Mouse (Mus musculus): ENCODE measurements around the gene Car15. TPM values are rescaled to one million over a fixed set of nuclear protein-coding genes. Genes with fewer than 3 reads are reported as not detected.

Car15 gene
- polyA plus RNA-seq, 1 experiment from 2014 or later = 4.3 TPM

DNA sequence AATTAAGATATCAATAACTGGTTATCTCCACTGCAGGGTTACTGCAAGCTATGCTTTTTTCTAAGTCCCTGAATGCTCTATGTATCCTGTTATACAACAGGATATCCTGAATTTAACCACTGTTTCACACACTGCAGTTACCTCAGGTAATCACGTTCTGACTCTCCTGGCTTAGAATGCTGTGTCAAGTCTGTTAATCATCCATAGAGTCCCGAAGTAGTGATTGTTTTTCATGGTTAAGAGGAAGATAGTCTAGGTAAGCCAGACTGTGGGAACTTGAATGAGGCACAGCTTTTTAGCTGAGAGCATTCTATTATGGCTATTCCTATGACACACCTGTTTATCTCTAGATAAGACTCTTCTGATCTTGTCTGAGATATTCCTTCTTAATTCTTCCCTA is 27.1 kb upstream of the Car15 start:
- WGBS = over 99% methylated on average over 2 of the region's 2 CpGs
- ATAC-seq (replicated peaks; ENCODE audit: low FRiP score) = no peak
- no peak overlapping the region for H3K9ac ChIP-seq (ENCODE audit: low read length)
- no peak overlapping the region for H3K4me2 ChIP-seq (ENCODE audit: low read depth, low read length, severe bottlenecking)
- no peak for DNase-seq (ENCODE audit: low spot score)
- H3K27me3 ChIP-seq (ENCODE audit: control insufficient read depth, insufficient read depth, low read length) = no peaks in the 10 kb centered on the region
- H3K4me1 ChIP-seq (replicated peaks; ENCODE audit: control insufficient read depth, insufficient read depth, low read length) = no peaks in the 10 kb centered on the region
- H3K27ac ChIP-seq (ENCODE audit: low read depth, low read length) = no peak overlapping the region
- H3K4me3 ChIP-seq (ENCODE audit: low read depth, low read length) = no peak overlapping the region
- no peaks in the 10 kb centered on the region for H3K9me3 ChIP-seq (ENCODE audit: control insufficient read depth, low read length)
- H3K36me3 ChIP-seq (ENCODE audit: control insufficient read depth, insufficient read depth, low read length) = no peaks in the 10 kb centered on the region

DNA sequence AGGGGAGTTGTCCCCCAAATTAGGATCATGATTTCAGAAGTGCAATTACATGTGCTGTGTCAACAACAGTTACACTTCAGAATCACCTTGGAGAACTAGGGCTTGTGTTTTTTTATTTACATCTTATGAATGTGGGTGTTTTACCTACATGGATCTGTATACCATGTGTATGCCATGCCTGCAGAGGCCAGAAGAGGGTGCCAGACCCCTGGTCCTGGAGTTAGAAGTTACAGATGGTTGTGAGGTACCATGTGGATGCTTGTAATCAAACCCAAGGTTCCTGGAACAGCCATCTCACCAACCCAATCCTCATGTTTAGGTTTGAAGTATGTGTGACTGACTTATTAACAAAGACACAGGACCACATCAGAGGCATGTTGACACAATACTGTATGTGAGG is 20.4 kb upstream of the Car15 start:
- Histone ChIP-seq H3K27me3 (ENCODE audit: control insufficient read depth, insufficient read depth, low read length) (no peaks in the 10 kb centered on the region), H3K4me2 (ENCODE audit: low read depth, low read length, severe bottlenecking) (no peak overlapping the region), H3K9ac (ENCODE audit: low read length) (no peak overlapping the region), H3K9me3 (ENCODE audit: control insufficient read depth, low read length) (no peaks in the 10 kb centered on the region), H3K4me3 (ENCODE audit: low read depth, low read length) (no peak overlapping the region), H3K4me1 (replicated peaks; ENCODE audit: control insufficient read depth, insufficient read depth, low read length) (no peaks in the 10 kb centered on the region), H3K27ac (ENCODE audit: low read depth, low read length) (no peak overlapping the region), H3K36me3 (ENCODE audit: control insufficient read depth, insufficient read depth, low read length) (peaks cover 20% of the 10 kb centered on the region)
- ATAC-seq (replicated peaks; ENCODE audit: low FRiP score) (no peak), DNase-seq (ENCODE audit: low spot score) (peak; percentile 55)

DNA sequence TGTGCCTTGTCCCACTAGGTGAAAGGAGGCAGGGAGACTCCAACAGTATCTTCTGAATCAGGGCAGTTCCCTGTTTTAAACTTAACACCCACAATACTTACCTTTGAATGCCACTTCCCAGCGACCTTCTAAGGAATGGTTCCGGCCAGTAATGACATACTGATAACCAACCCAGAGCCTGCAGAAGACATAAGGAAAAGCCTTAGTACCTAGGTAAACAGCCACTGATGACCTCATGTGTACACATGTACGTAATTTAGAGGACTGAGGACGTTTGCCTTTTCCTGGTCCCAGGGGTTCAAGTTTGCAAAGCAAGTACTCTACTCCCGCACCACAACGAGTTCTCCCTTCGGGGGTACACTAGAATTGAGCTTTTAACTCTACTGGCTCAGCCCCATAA is 19.0 kb upstream of the Car15 start:
- DNase-seq (ENCODE audit: low spot score) = no peak
- Histone ChIP-seq H3K27ac (ENCODE audit: low read depth, low read length) (no peak overlapping the region), H3K4me1 (replicated peaks; ENCODE audit: control insufficient read depth, insufficient read depth, low read length) (no peaks in the 10 kb centered on the region), H3K27me3 (ENCODE audit: control insufficient read depth, insufficient read depth, low read length) (no peaks in the 10 kb centered on the region), H3K36me3 (ENCODE audit: control insufficient read depth, insufficient read depth, low read length) (peaks cover 23% of the 10 kb centered on the region), H3K4me3 (ENCODE audit: low read depth, low read length) (no peak overlapping the region), H3K4me2 (ENCODE audit: low read depth, low read length, severe bottlenecking) (no peak overlapping the region), H3K9ac (ENCODE audit: low read length) (no peak overlapping the region), H3K9me3 (ENCODE audit: control insufficient read depth, low read length) (no peaks in the 10 kb centered on the region)
- 93% methylated on average over 7 of the region's 7 CpGs for WGBS
- no peak for ATAC-seq (replicated peaks; ENCODE audit: low FRiP score)

DNA sequence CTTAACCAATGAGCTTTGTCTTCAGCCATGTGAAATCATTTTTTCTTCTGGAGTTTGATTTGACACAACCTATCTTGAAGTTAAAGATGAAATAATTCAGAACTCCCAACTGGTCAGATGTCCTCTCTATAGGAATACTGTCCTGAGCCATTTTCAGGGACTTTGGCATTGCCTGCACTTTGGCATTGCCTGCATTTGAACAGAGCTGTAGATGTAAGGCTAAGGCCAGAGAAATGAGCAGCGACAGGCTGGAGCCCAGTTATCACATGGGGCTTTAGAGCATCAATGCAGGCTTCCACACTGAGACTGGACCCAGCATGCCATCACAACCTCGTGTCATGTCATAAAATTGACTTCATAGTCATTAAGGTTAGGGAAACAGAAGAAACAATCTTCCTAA is 15.1 kb upstream of the Car15 start:
- no peak overlapping the region for H3K27ac ChIP-seq (ENCODE audit: low read depth, low read length)
- ATAC-seq (replicated peaks; ENCODE audit: low FRiP score) (no peak), DNase-seq (ENCODE audit: low spot score) (no peak)
- H3K9me3 ChIP-seq (ENCODE audit: control insufficient read depth, low read length) = no peaks in the 10 kb centered on the region
- H3K4me2 ChIP-seq (ENCODE audit: low read depth, low read length, severe bottlenecking) = no peak overlapping the region
- H3K9ac ChIP-seq (ENCODE audit: low read length) = no peak overlapping the region
- WGBS = 93% methylated on average over 2 of the region's 2 CpGs
- H3K4me3 ChIP-seq (ENCODE audit: low read depth, low read length) = no peak overlapping the region
- peaks cover 19% of the 10 kb centered on the region for H3K36me3 ChIP-seq (ENCODE audit: control insufficient read depth, insufficient read depth, low read length)
- no peaks in the 10 kb centered on the region for H3K27me3 ChIP-seq (ENCODE audit: control insufficient read depth, insufficient read depth, low read length)
- no peaks in the 10 kb centered on the region for H3K4me1 ChIP-seq (replicated peaks; ENCODE audit: control insufficient read depth, insufficient read depth, low read length)

DNA sequence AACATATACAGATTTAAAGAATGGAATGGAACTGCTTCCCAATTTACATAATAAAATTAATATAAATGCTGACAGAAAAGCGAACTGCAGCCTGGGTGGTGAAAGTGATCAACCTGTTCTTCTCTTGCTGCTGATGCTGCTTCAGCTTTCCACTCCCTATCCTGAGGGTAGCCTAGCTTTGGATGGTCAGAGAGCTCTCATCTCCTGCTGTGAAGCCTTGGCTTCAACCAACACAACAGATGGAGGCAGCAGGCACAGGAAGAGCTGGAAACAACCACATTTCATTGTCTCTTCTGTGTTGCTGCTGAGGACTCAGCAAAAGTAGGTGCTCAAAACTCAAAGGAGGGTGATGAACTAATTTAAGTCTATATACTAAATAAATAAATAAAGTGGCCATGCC is 13.7 kb upstream of the Car15 start:
- 100% methylated on average over 1 of the region's 1 CpGs for WGBS
- no peaks in the 10 kb centered on the region for H3K9me3 ChIP-seq (ENCODE audit: control insufficient read depth, low read length)
- H3K4me2 ChIP-seq (ENCODE audit: low read depth, low read length, severe bottlenecking) = no peak overlapping the region
- no peak overlapping the region for H3K9ac ChIP-seq (ENCODE audit: low read length)
- DNase-seq (ENCODE audit: low spot score) (no peak), ATAC-seq (replicated peaks; ENCODE audit: low FRiP score) (no peak)
- H3K27me3 ChIP-seq (ENCODE audit: control insufficient read depth, insufficient read depth, low read length) = no peaks in the 10 kb centered on the region
- H3K4me1 ChIP-seq (replicated peaks; ENCODE audit: control insufficient read depth, insufficient read depth, low read length) = no peaks in the 10 kb centered on the region
- H3K27ac ChIP-seq (ENCODE audit: low read depth, low read length) = no peak overlapping the region
- no peak overlapping the region for H3K4me3 ChIP-seq (ENCODE audit: low read depth, low read length)
- H3K36me3 ChIP-seq (ENCODE audit: control insufficient read depth, insufficient read depth, low read length) = peaks cover 15% of the 10 kb centered on the region

DNA sequence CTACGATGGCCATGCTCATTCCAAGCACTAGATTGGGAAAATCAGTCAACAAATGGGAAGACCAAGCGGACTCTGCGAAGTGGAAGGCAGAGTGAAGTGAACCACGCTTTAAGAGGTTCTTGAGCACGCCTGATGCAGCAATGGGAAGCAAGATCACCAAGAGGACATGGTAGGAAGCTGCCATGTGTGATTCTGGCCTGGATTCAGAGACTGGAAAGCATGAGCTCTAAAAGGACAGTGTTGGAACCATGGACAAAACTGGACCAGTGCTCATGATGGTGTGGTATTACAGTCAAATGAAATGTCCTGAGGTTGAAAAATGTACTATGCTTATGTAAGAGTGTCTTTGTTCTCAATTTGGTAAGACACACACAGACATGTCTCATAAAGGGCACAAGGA is 13.2 kb upstream of the Car15 start:
- no peaks in the 10 kb centered on the region for H3K27me3 ChIP-seq (ENCODE audit: control insufficient read depth, insufficient read depth, low read length)
- peaks cover 11% of the 10 kb centered on the region for H3K36me3 ChIP-seq (ENCODE audit: control insufficient read depth, insufficient read depth, low read length)
- no peak overlapping the region for H3K4me3 ChIP-seq (ENCODE audit: low read depth, low read length)
- no peaks in the 10 kb centered on the region for H3K4me1 ChIP-seq (replicated peaks; ENCODE audit: control insufficient read depth, insufficient read depth, low read length)
- ATAC-seq (replicated peaks; ENCODE audit: low FRiP score) = no peak
- no peaks in the 10 kb centered on the region for H3K9me3 ChIP-seq (ENCODE audit: control insufficient read depth, low read length)
- DNase-seq (ENCODE audit: low spot score) = no peak
- H3K27ac ChIP-seq (ENCODE audit: low read depth, low read length) = no peak overlapping the region
- H3K4me2 ChIP-seq (ENCODE audit: low read depth, low read length, severe bottlenecking) = no peak overlapping the region
- H3K9ac ChIP-seq (ENCODE audit: low read length) = no peak overlapping the region
- 93% methylated on average over 5 of the region's 5 CpGs for WGBS

DNA sequence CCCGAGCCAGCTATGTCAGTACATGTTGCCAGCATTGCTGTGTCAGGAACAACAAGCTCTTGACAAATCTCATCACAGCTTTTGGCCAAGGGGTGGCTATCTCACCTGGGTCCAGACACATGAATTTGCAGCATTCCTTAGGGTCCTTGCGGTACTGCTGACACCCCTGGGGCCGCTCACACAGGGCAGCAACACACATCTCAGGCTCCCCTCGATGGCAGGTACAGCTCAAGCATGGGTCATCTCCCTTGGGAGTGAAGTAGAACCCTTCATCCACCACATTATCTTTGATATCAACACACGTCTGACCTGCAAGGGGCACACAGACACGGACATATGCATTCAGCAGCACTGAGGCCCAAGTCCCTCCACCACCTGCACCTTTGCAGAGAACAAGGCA is 11.3 kb upstream of the Car15 start:
- WGBS = 83% methylated on average over 6 of the region's 6 CpGs
- H3K36me3 ChIP-seq (ENCODE audit: control insufficient read depth, insufficient read depth, low read length) = peaks cover 15% of the 10 kb centered on the region; the same call in 1 of the 2 replicates

DNA sequence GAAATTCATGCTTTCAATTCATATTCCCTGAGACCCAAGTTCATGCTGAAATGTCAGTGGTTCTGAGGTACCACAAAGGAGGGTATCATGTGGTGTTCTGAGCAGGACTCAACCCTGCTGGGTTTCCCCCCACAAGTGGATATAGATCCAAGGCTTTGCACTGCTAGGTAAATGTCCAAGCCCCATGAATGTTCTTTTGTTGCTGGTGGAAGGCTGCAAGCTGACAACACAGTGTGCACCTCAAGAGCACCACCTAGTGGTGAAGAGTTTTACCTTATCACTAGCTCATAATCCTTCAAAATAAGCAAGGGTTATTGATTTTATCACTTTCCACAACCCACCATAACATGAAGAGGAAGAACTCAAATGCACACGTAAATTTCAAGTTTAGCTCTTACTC is 10.8 kb upstream of the Car15 start:
- H3K27ac ChIP-seq (ENCODE audit: low read depth, low read length) = no peak overlapping the region
- no peak overlapping the region for H3K4me2 ChIP-seq (ENCODE audit: low read depth, low read length, severe bottlenecking)
- H3K9me3 ChIP-seq (ENCODE audit: control insufficient read depth, low read length) = no peaks in the 10 kb centered on the region
- H3K4me3 ChIP-seq (ENCODE audit: low read depth, low read length) = no peak overlapping the region
- no peaks in the 10 kb centered on the region for H3K27me3 ChIP-seq (ENCODE audit: control insufficient read depth, insufficient read depth, low read length)
- 34% methylated on average over 1 of the region's 1 CpGs for WGBS
- H3K4me1 ChIP-seq (replicated peaks; ENCODE audit: control insufficient read depth, insufficient read depth, low read length) = no peaks in the 10 kb centered on the region
- H3K9ac ChIP-seq (ENCODE audit: low read length) = no peak overlapping the region
- peaks cover 17% of the 10 kb centered on the region; the same call in 1 of the 2 replicates for H3K36me3 ChIP-seq (ENCODE audit: control insufficient read depth, insufficient read depth, low read length)
- no peak for ATAC-seq (replicated peaks; ENCODE audit: low FRiP score)
- no peak for DNase-seq (ENCODE audit: low spot score)

More for the DNA sequence above, 11.3 kb upstream of the Car15 start:
- Histone ChIP-seq H3K27ac (ENCODE audit: low read depth, low read length) (no peak overlapping the region), H3K9ac (ENCODE audit: low read length) (no peak overlapping the region), H3K4me2 (ENCODE audit: low read depth, low read length, severe bottlenecking) (no peak overlapping the region), H3K4me3 (ENCODE audit: low read depth, low read length) (no peak overlapping the region), H3K27me3 (ENCODE audit: control insufficient read depth, insufficient read depth, low read length) (no peaks in the 10 kb centered on the region), H3K4me1 (replicated peaks; ENCODE audit: control insufficient read depth, insufficient read depth, low read length) (no peaks in the 10 kb centered on the region), H3K9me3 (ENCODE audit: control insufficient read depth, low read length) (no peaks in the 10 kb centered on the region)
- DNase-seq (ENCODE audit: low spot score) (no peak), ATAC-seq (replicated peaks; ENCODE audit: low FRiP score) (no peak)

DNA sequence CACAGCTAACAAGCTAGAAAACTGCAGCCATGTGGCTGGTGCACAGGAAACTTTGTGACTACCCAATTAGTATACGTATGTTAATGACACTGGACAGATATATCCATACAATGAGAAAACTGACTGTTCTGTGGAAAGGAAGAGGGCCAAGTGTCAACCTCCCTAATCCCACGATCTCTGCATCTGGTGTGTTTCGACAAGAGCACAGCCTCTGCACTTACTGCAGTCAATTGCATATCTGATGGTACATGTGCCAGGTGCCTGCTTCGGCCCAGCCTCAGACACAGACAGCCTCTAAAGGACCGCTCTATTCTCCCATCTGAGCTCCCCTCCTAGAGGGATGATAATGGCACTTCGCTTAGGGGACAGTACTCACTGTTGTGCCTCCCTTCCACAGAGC is 10.3 kb upstream of the Car15 start:
- H3K9ac ChIP-seq (ENCODE audit: low read length) = no peak overlapping the region
- H3K4me1 ChIP-seq (replicated peaks; ENCODE audit: control insufficient read depth, insufficient read depth, low read length) = no peaks in the 10 kb centered on the region
- 96% methylated on average over 6 of the region's 6 CpGs for WGBS
- DNase-seq (ENCODE audit: low spot score) (no peak), ATAC-seq (replicated peaks; ENCODE audit: low FRiP score) (no peak)
- no peak overlapping the region for H3K4me3 ChIP-seq (ENCODE audit: low read depth, low read length)
- H3K4me2 ChIP-seq (ENCODE audit: low read depth, low read length, severe bottlenecking) = no peak overlapping the region
- no peaks in the 10 kb centered on the region for H3K9me3 ChIP-seq (ENCODE audit: control insufficient read depth, low read length)
- H3K27ac ChIP-seq (ENCODE audit: low read depth, low read length) = no peak overlapping the region
- H3K27me3 ChIP-seq (ENCODE audit: control insufficient read depth, insufficient read depth, low read length) = no peaks in the 10 kb centered on the region
- peaks cover 22% of the 10 kb centered on the region; the same call in 1 of the 2 replicates for H3K36me3 ChIP-seq (ENCODE audit: control insufficient read depth, insufficient read depth, low read length)
